Mouse (Mus musculus) liver, embryonic 14.5 days (tissue): ENCODE results near the gene Eng.
A peak's percentile ranks its signal among the peaks of the same experiment; 100 is the strongest.

Experiments
- CTCF ChIP-seq: IDR thresholded peaks from 2 replicates; pipeline ENCODE4 v1.5.1; 2016; ENCODE audit warnings: antibody characterized with exemption, low read depth, control low read depth
- EP300 ChIP-seq: IDR thresholded peaks from 2 replicates; pipeline ENCODE4 v1.6.1; 2016; ENCODE audit warnings: antibody characterized with exemption, low read depth

DNA sequence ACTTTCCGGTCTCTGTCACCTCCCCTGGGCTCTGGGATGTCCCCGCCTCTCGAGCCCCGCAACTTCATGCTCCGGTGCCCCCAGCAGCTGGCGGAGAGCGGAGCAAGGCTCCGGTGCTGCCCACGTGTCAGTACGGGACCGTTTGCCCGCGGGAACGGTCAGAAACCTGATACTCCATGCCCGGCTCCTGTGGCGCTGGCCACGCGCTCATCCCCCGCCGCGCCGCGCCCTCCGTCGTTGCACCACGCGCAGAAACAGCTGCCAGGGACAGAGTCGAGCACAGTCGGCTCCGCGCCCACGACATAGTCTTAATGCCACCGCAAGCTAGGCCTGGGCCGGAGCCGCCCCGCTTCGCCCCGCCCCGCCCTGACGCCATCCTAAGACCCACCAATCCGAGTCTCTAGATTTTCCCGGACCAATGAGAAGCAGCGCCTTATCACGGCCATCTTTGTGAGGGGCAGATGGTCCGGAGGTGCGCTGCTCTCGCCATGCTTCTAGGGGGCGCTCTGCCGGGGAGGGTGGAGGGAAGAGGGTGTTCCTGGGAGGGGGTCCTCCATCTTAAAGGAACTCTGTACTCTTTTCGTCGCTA lies 47.5 kb downstream of the Eng start:
- TF ChIP-seq CTCF (peak; percentile 91), EP300 (no peak)
